Mouse (Mus musculus) midbrain, embryonic 12.5 days (tissue): ENCODE measurements at regions not wholly inside any gene's neighbourhood (a gene's known extent, or its start where the extent isn't known, plus 50 kb on each side); places are given as distances from the start of the nearest gene placed in this dataset.

ENCODE experiments used
- ATAC-seq: fragments of 200-750 bp; cut with Nextera tagmentation; 2 replicates; pipeline ENCODE4 v1.8.0; 2017; ENCODE audit warnings: low read depth, moderate TSS enrichment, moderate library complexity; ENCODE audit not compliant: low FRiP score
- H3K27ac ChIP-seq: fragments of 300-500 bp; sonication (generic); replicated peaks from 2 replicates; pipeline ENCODE4 v1.5.1; 2016; ENCODE audit warnings: mild to moderate bottlenecking
- H3K27me3 ChIP-seq: fragments of 300-500 bp; sonication (generic); 2 replicates; pipeline ENCODE4 v1.6.1; 2016; ENCODE audit warnings: mild to moderate bottlenecking
- H3K36me3 ChIP-seq: fragments of 300-500 bp; sonication (generic); 2 replicates; pipeline ENCODE4 v1.6.1; 2016
- H3K4me1 ChIP-seq: fragments of 300-500 bp; sonication (generic); 2 replicates; pipeline ENCODE4 v1.6.1; 2016
- H3K4me2 ChIP-seq: fragments of 300-500 bp; sonication (generic); replicated peaks from 2 replicates; pipeline ENCODE4 v1.6.1; 2016; ENCODE audit warnings: mild to moderate bottlenecking, moderate library complexity
- H3K4me3 ChIP-seq: fragments of 300-500 bp; sonication (generic); 2 replicates; pipeline ENCODE4 v1.5.1; 2016; ENCODE audit warnings: mild to moderate bottlenecking
- H3K9ac ChIP-seq: fragments of 300-500 bp; sonication (generic); replicated peaks from 2 replicates; pipeline ENCODE4 v1.6.1; 2016; ENCODE audit warnings: mild to moderate bottlenecking, moderate library complexity
- H3K9me3 ChIP-seq: fragments of 300-500 bp; sonication (generic); 2 replicates; pipeline ENCODE4 v1.6.1; 2016; ENCODE audit warnings: mild to moderate bottlenecking
- WGBS: fragments of 180-500 bp; shearing (Covaris S2); methylation state at CpG from one replicate; pipeline ENCODE4 v1.1.7; 2016; 5-methylcytosine and 5-hydroxymethylcytosine counted together

GRCm38 (mm10) chr4:82234443-82234842, 471.1 kb downstream of the Nfib start:
- ATAC-seq: no peak
- no peaks in the 10 kb centered on the region for H3K27me3 ChIP-seq
- peaks cover 7% of the 10 kb centered on the region for H3K9me3 ChIP-seq
- 91% methylated on average over 5 of the region's 5 CpGs for WGBS
- no peaks in the 10 kb centered on the region for H3K4me1 ChIP-seq
- no peaks in the 10 kb centered on the region for H3K36me3 ChIP-seq
- no peak overlapping the region for H3K9ac ChIP-seq
- H3K27ac ChIP-seq: no peak overlapping the region
- no peak overlapping the region for H3K4me3 ChIP-seq
- no peak overlapping the region for H3K4me2 ChIP-seq

GRCm38 (mm10) chr4:82226197-82227119, 479.1 kb downstream of the Nfib start:
- 69% methylated on average over 6 of the region's 6 CpGs for WGBS
- Histone ChIP-seq H3K4me2 (no peak overlapping the region), H3K9me3 (no peaks in the 10 kb centered on the region), H3K4me1 (no peaks in the 10 kb centered on the region), H3K9ac (no peak overlapping the region), H3K27me3 (no peaks in the 10 kb centered on the region), H3K4me3 (no peak overlapping the region), H3K36me3 (no peaks in the 10 kb centered on the region), H3K27ac (no peak overlapping the region)
- ATAC-seq: no peak

- ATAC-seq: 0 out of 2 replicates have a peak, but pooled peaks have one; percentile 34
- H3K4me1 ChIP-seq: peaks cover 14% of the 10 kb centered on the region
- 51% methylated on average over 8 of the region's 8 CpGs for WGBS
Observed at GRCm38 (mm10) chr4:82220724-82221123, 484.8 kb downstream of the Nfib start.

GRCm38 (mm10) chr4:82220120-82220714, 485.3 kb downstream of the Nfib start:
- WGBS: 79% methylated on average over 7 of the region's 7 CpGs
- H3K9ac ChIP-seq: no peak overlapping the region
- no peaks in the 10 kb centered on the region for H3K9me3 ChIP-seq
- no peak overlapping the region for H3K4me3 ChIP-seq
- H3K4me2 ChIP-seq: no peak overlapping the region
- no peaks in the 10 kb centered on the region for H3K27me3 ChIP-seq
- no peaks in the 10 kb centered on the region for H3K36me3 ChIP-seq
- peaks cover 14% of the 10 kb centered on the region for H3K4me1 ChIP-seq
- H3K27ac ChIP-seq: peak overlapping the region; percentile 35
- ATAC-seq: peak; percentile 58; the same call in 1 of the 2 replicates

More at GRCm38 (mm10) chr4:82220724-82221123, 484.8 kb downstream of the Nfib start:
- Histone ChIP-seq H3K4me3 (no peak overlapping the region), H3K27ac (no peak overlapping the region), H3K27me3 (no peaks in the 10 kb centered on the region), H3K9me3 (no peaks in the 10 kb centered on the region), H3K4me2 (no peak overlapping the region), H3K36me3 (no peaks in the 10 kb centered on the region), H3K9ac (no peak overlapping the region)

GRCm38 (mm10) chr4:82218616-82219015, 486.9 kb downstream of the Nfib start:
- 85% methylated on average over 6 of the region's 6 CpGs for WGBS
- no peaks in the 10 kb centered on the region for H3K27me3 ChIP-seq
- no peaks in the 10 kb centered on the region for H3K9me3 ChIP-seq
- H3K36me3 ChIP-seq: no peaks in the 10 kb centered on the region
- H3K27ac ChIP-seq: no peak overlapping the region
- no peak overlapping the region for H3K9ac ChIP-seq
- ATAC-seq: no peak
- H3K4me1 ChIP-seq: peaks cover 14% of the 10 kb centered on the region
- no peak overlapping the region for H3K4me2 ChIP-seq
- H3K4me3 ChIP-seq: no peak overlapping the region

- WGBS: 98% methylated on average over 1 of the region's 1 CpGs
- H3K4me1 ChIP-seq: no peaks in the 10 kb centered on the region
- H3K4me2 ChIP-seq: no peak overlapping the region
- H3K27ac ChIP-seq: no peak overlapping the region
- H3K4me3 ChIP-seq: no peak overlapping the region
- H3K27me3 ChIP-seq: no peaks in the 10 kb centered on the region
- no peaks in the 10 kb centered on the region for H3K9me3 ChIP-seq
- H3K36me3 ChIP-seq: no peaks in the 10 kb centered on the region
- H3K9ac ChIP-seq: no peak overlapping the region
- ATAC-seq: no peak
Observed at GRCm38 (mm10) chr4:82207031-82207430, 498.5 kb downstream of the Nfib start.

GRCm38 (mm10) chr4:82200306-82200705, 505.2 kb downstream of the Nfib start:
- Histone ChIP-seq H3K27me3 (no peaks in the 10 kb centered on the region), H3K4me2 (no peak overlapping the region), H3K4me1 (no peaks in the 10 kb centered on the region), H3K27ac (no peak overlapping the region), H3K9me3 (no peaks in the 10 kb centered on the region), H3K9ac (no peak overlapping the region), H3K4me3 (no peak overlapping the region), H3K36me3 (no peaks in the 10 kb centered on the region)
- ATAC-seq: no peak
- WGBS: 81% methylated on average over 2 of the region's 2 CpGs

- ATAC-seq: no peak
- Histone ChIP-seq H3K27ac (no peak overlapping the region), H3K36me3 (no peaks in the 10 kb centered on the region), H3K27me3 (no peaks in the 10 kb centered on the region), H3K9me3 (no peaks in the 10 kb centered on the region), H3K4me2 (no peak overlapping the region), H3K4me1 (no peaks in the 10 kb centered on the region), H3K9ac (no peak overlapping the region), H3K4me3 (no peak overlapping the region)
Observed at GRCm38 (mm10) chr4:82199118-82199517, 506.4 kb downstream of the Nfib start.

GRCm38 (mm10) chr4:82197611-82198010, 507.9 kb downstream of the Nfib start:
- Histone ChIP-seq H3K9me3 (no peaks in the 10 kb centered on the region), H3K9ac (no peak overlapping the region), H3K4me2 (no peak overlapping the region), H3K36me3 (no peaks in the 10 kb centered on the region), H3K4me3 (no peak overlapping the region), H3K4me1 (no peaks in the 10 kb centered on the region), H3K27me3 (no peaks in the 10 kb centered on the region), H3K27ac (no peak overlapping the region)
- ATAC-seq: no peak
- WGBS: 89% methylated on average over 6 of the region's 6 CpGs

GRCm38 (mm10) chr4:82196024-82196647, 509.4 kb downstream of the Nfib start:
- Histone ChIP-seq H3K4me3 (no peak overlapping the region), H3K9ac (no peak overlapping the region), H3K4me2 (no peak overlapping the region), H3K36me3 (no peaks in the 10 kb centered on the region), H3K27ac (no peak overlapping the region), H3K9me3 (no peaks in the 10 kb centered on the region), H3K4me1 (no peaks in the 10 kb centered on the region), H3K27me3 (no peaks in the 10 kb centered on the region)
- ATAC-seq: no peak
- 76% methylated on average over 6 of the region's 6 CpGs for WGBS

GRCm38 (mm10) chr4:82193905-82194304, 511.6 kb downstream of the Nfib start:
- Histone ChIP-seq H3K9me3 (no peaks in the 10 kb centered on the region), H3K9ac (no peak overlapping the region), H3K4me1 (no peaks in the 10 kb centered on the region), H3K4me2 (no peak overlapping the region), H3K36me3 (no peaks in the 10 kb centered on the region), H3K27me3 (no peaks in the 10 kb centered on the region), H3K4me3 (no peak overlapping the region), H3K27ac (no peak overlapping the region)
- no peak for ATAC-seq
- WGBS: 75% methylated on average over 5 of the region's 5 CpGs

GRCm38 (mm10) chr4:82186892-82187291, 518.7 kb downstream of the Nfib start:
- Histone ChIP-seq H3K9ac (no peak overlapping the region), H3K9me3 (no peaks in the 10 kb centered on the region), H3K36me3 (no peaks in the 10 kb centered on the region), H3K4me2 (no peak overlapping the region), H3K4me3 (no peak overlapping the region), H3K27me3 (no peaks in the 10 kb centered on the region), H3K27ac (no peak overlapping the region), H3K4me1 (no peaks in the 10 kb centered on the region)
- 96% methylated on average over 3 of the region's 3 CpGs for WGBS
- ATAC-seq: no peak
